Mouse (Mus musculus): ENCODE measurements around the gene Actr5. TPM values are rescaled to one million over a fixed set of nuclear protein-coding genes. Genes with fewer than 3 reads are reported as not detected.

Actr5 gene
- polyA plus RNA-seq, 1 experiment from 2014 or later: 14.1 TPM

DNA sequence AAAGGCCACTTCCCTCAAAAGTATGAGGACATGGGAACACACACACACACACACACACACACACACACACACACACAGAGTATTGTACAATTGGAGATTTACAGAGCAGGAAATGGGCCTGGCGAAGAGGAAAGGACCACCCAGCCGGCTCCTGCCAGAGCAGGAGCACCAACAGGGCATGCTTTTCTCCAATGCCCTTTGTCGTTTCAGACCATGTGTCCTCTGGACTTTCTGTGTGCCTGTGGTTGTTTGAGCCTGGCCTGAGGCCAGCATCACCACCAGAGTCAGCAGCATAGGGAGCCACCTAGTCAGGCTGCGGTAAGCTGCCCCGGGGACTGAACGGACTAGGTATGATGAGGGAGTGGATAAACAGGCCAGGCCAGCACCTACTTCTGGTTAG lies 34.1 kb downstream of the Actr5 start:
- Histone ChIP-seq H3K9me3 (replicated peaks) (no peaks in the 10 kb centered on the region), H3K27ac (replicated peaks) (no peak overlapping the region; the same call in 1 of the 2 replicates), H3K4me3 (no peak overlapping the region), H3K36me3 (no peaks in the 10 kb centered on the region), H3K27me3 (ENCODE audit: low read depth, poor library complexity, severe bottlenecking) (no peaks in the 10 kb centered on the region), H3K4me1 (0 out of 2 replicates have a peak, but pooled peaks cover 4% of the 10 kb centered on the region)
- DNase-seq (ENCODE audit: low spot score): no peak
- WGBS: 73% methylated on average over 6 of the region's 6 CpGs

DNA sequence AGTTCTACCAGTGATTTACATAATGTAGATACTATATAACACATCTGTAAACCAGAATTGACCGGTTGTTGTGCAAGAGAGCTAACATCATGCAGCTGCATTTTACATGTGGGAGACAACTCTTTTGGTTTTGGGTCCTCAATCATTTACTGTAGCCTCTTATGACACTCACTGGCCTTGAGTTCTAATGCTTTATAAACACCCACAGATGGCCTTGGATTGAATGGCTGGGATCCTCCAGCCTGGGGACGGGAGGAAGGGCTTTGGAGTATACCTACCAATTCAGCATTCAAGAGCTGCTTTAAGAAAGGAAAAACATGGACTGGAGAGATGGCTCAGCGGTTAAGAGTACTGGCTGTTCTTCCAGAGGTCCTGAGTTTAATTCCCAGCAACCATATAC lies 34.7 kb downstream of the Actr5 start:
- 76% methylated on average over 3 of the region's 3 CpGs for WGBS

GRCm38 (mm10) chr2:158665098-158665497 lies 40.4 kb downstream of the Actr5 start, which contains the start of gene Ppp1r16b:
TSS of gene Ppp1r16b (plus strand) at chr2:158665398.
- no peaks in the 10 kb centered on the region for H3K36me3 ChIP-seq
- H3K4me1 ChIP-seq: peaks cover 51% of the 10 kb centered on the region
- H3K9me3 ChIP-seq (replicated peaks): no peaks in the 10 kb centered on the region
- peaks cover 50% of the 10 kb centered on the region for H3K27me3 ChIP-seq (ENCODE audit: low read depth, poor library complexity, severe bottlenecking)
- DNase-seq (ENCODE audit: low spot score): no peak
- H3K27ac ChIP-seq (replicated peaks): peak within 1 kb of the TSS; percentile 80
- H3K4me3 ChIP-seq: no peak within 1 kb of the TSS
- 85% methylated on average over 4 of the region's 4 CpGs for WGBS

More for the DNA sequence above, 34.7 kb downstream of the Actr5 start:
- H3K4me3 ChIP-seq: no peak overlapping the region
- H3K27me3 ChIP-seq (ENCODE audit: low read depth, poor library complexity, severe bottlenecking): no peaks in the 10 kb centered on the region
- no peak for DNase-seq (ENCODE audit: low spot score)
- 0 out of 2 replicates have a peak, but pooled peaks cover 4% of the 10 kb centered on the region for H3K4me1 ChIP-seq
- H3K27ac ChIP-seq (replicated peaks): no peak overlapping the region; the same call in 1 of the 2 replicates
- H3K36me3 ChIP-seq: no peaks in the 10 kb centered on the region
- H3K9me3 ChIP-seq (replicated peaks): no peaks in the 10 kb centered on the region

- Histone ChIP-seq H3K36me3 (no peaks in the 10 kb centered on the region), H3K27me3 (ENCODE audit: low read depth, poor library complexity, severe bottlenecking) (peaks cover 61% of the 10 kb centered on the region), H3K4me3 (peak overlapping the region; percentile 74; the same call in 1 of the 2 replicates), H3K27ac (replicated peaks) (peak overlapping the region; percentile 80), H3K9me3 (replicated peaks) (no peaks in the 10 kb centered on the region), H3K4me1 (peaks cover 62% of the 10 kb centered on the region)
- WGBS: 24% methylated on average over 13 of the region's 13 CpGs
- DNase-seq (ENCODE audit: low spot score): peak; percentile 33
Measured at GRCm38 (mm10) chr2:158666071-158666800, 41.5 kb downstream of the Actr5 start.

DNA sequence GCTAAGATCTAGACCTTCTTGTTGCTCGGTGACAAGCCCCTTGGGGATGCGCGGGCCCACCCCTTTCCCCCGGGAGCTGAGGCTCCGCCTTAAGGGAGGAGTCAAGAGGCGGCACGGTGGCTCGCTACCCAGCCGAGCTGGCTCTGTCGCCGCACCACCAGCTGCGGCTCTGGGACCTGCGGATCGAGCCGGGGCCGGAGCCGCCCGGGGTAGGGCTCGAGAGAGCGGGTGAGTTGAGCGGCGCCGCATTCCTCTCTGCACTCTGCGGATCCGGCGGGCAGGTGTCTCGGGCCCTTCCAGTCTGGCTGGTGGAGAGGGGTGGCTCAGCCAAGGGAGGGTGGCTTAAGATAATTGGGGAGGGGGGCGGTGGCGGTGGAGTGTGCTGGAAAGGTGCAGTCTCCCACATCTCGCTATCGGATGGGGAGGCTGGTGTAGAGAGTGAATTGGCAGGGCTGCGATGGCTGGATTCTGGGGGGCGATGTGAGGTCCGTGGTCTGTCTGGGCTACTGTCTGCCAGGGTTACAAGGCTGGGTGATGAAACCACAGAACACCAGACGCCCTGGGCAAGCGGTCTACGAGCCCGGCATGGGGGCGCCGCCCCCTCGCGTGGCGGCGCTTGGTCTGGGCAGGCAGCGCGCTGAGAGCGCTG lies 42.5 kb downstream of the Actr5 start:
- peak; percentile 80 for DNase-seq (ENCODE audit: low spot score)
- WGBS: under 1% methylated on average over 46 of the region's 47 CpGs
- Histone ChIP-seq H3K4me1 (peaks cover 62% of the 10 kb centered on the region), H3K9me3 (replicated peaks) (no peaks in the 10 kb centered on the region), H3K27me3 (ENCODE audit: low read depth, poor library complexity, severe bottlenecking) (peaks cover 65% of the 10 kb centered on the region), H3K27ac (replicated peaks) (peak overlapping the region; percentile 80), H3K36me3 (no peaks in the 10 kb centered on the region), H3K4me3 (peak overlapping the region; percentile 74)

GRCm38 (mm10) chr2:158667671-158668432 lies 43.2 kb downstream of the Actr5 start:
- H3K27ac ChIP-seq (replicated peaks): peak overlapping the region; percentile 80
- peak; percentile 70 for DNase-seq (ENCODE audit: low spot score)
- WGBS: under 1% methylated on average over 54 of the region's 54 CpGs
- no peaks in the 10 kb centered on the region for H3K36me3 ChIP-seq
- peaks cover 65% of the 10 kb centered on the region for H3K4me1 ChIP-seq
- H3K9me3 ChIP-seq (replicated peaks): no peaks in the 10 kb centered on the region
- H3K4me3 ChIP-seq: peak overlapping the region; percentile 74
- H3K27me3 ChIP-seq (ENCODE audit: low read depth, poor library complexity, severe bottlenecking): peaks cover 65% of the 10 kb centered on the region

- peak overlapping the region; percentile 80 for H3K27ac ChIP-seq (replicated peaks)
Measured at GRCm38 (mm10) chr2:158668433-158669010, 43.8 kb downstream of the Actr5 start.

DNA sequence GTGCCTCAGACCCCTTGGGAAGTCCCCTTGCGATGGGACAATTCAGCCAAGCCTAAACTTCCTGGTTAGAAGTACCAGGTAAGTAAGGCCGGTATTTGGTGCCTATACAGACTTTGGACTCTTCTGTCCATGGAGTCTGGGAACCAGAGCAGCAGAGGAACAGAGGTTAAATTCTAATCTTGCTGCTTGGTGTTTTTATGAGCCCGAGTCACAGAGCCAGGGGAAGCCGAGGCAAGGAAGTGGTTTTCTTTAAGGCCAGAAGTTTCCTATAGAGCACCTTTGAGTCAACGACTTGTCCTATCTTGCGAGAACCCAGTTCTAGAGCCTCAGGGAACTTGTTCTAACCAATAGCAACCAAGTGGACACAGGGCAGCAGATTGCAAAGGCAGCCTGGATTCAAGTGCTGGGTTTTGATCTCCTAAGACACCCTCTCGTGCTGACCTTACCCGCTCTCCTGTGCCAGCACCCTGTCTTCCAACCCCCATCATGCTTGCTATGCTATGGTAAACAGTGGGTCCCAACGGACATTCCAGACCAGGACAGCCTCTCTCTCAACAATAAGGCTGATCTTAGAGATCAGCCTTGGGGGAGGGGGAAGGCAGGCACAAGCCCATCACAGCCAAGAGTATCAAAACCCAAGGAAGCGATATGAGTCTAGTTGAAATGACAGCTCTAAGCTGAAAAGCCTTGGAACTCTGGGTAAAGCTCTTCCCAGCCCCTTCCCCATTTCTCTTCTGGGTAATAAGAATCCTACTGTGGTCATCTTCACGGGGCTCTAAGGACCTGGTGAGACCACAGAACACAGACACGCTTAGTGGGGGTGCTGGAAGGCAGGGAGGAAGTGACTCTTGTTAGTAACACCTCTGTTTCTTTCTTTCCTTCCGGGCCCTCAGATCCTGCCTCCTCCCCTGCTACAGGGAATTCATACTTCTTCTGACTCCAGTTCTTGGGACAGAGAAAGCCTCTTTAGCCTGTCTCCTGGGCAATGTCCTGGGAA lies 44.8 kb downstream of the Actr5 start:
- peaks cover 77% of the 10 kb centered on the region for H3K4me1 ChIP-seq
- no peak for DNase-seq (ENCODE audit: low spot score)
- no peaks in the 10 kb centered on the region for H3K36me3 ChIP-seq
- peaks cover 65% of the 10 kb centered on the region for H3K27me3 ChIP-seq (ENCODE audit: low read depth, poor library complexity, severe bottlenecking)
- 59% methylated on average over 13 of the region's 13 CpGs for WGBS
- peak overlapping the region; percentile 28 for H3K27ac ChIP-seq (replicated peaks)
- H3K4me3 ChIP-seq: no peak overlapping the region
- no peaks in the 10 kb centered on the region for H3K9me3 ChIP-seq (replicated peaks)

More at GRCm38 (mm10) chr2:158668433-158669010, 43.8 kb downstream of the Actr5 start:
- no peak for DNase-seq (ENCODE audit: low spot score)
- peaks cover 72% of the 10 kb centered on the region for H3K4me1 ChIP-seq
- no peaks in the 10 kb centered on the region for H3K36me3 ChIP-seq
- H3K9me3 ChIP-seq (replicated peaks): no peaks in the 10 kb centered on the region
- peak overlapping the region; percentile 74 for H3K4me3 ChIP-seq
- H3K27me3 ChIP-seq (ENCODE audit: low read depth, poor library complexity, severe bottlenecking): peaks cover 65% of the 10 kb centered on the region
- WGBS: 8% methylated on average over 23 of the region's 23 CpGs

- Histone ChIP-seq H3K9me3 (replicated peaks) (no peaks in the 10 kb centered on the region), H3K4me3 (0 out of 2 replicates have a peak overlapping the region, but pooled peaks have one; percentile 5), H3K4me1 (peaks cover 72% of the 10 kb centered on the region), H3K36me3 (no peaks in the 10 kb centered on the region), H3K27ac (replicated peaks) (0 out of 2 replicates have a peak overlapping the region, but pooled peaks have one; percentile 34), H3K27me3 (ENCODE audit: low read depth, poor library complexity, severe bottlenecking) (peaks cover 60% of the 10 kb centered on the region)
- DNase-seq (ENCODE audit: low spot score): peak; percentile 40
- WGBS: 13% methylated on average over 10 of the region's 10 CpGs
Measured at GRCm38 (mm10) chr2:158670571-158670970, 45.9 kb downstream of the Actr5 start.

DNA sequence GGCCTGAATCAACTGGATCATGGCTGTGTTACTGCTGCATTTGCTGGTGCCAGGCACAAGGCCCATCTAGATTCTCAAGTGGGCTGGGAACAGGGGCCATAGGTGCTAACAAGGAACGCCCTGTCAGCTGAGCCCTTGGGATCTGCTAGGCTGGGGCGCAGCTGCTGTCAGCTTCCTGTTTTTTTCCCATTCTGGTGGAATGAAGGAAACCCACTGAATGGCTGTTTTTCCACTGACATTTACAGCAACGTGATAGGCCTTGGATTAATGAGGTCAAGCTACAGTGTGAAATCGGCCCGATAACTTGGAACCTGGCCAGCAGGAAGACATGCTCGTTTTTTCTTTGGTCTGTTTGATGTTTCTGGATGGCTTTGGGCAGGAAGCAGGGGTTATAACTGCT lies 48.1 kb downstream of the Actr5 start:
- H3K27me3 ChIP-seq (ENCODE audit: low read depth, poor library complexity, severe bottlenecking): peaks cover 37% of the 10 kb centered on the region
- H3K4me3 ChIP-seq: no peak overlapping the region
- WGBS: 68% methylated on average over 6 of the region's 6 CpGs
- H3K4me1 ChIP-seq: peaks cover 56% of the 10 kb centered on the region
- H3K27ac ChIP-seq (replicated peaks): no peak overlapping the region
- DNase-seq (ENCODE audit: low spot score): no peak
- no peaks in the 10 kb centered on the region for H3K36me3 ChIP-seq
- no peaks in the 10 kb centered on the region for H3K9me3 ChIP-seq (replicated peaks)

- H3K4me1 ChIP-seq: peaks cover 55% of the 10 kb centered on the region
- DNase-seq (ENCODE audit: low spot score): no peak
- WGBS: 71% methylated on average over 4 of the region's 4 CpGs
- H3K27ac ChIP-seq (replicated peaks): no peak overlapping the region
- no peak overlapping the region for H3K4me3 ChIP-seq
- no peaks in the 10 kb centered on the region for H3K36me3 ChIP-seq
- H3K9me3 ChIP-seq (replicated peaks): no peaks in the 10 kb centered on the region
- H3K27me3 ChIP-seq (ENCODE audit: low read depth, poor library complexity, severe bottlenecking): peaks cover 30% of the 10 kb centered on the region
Measured at GRCm38 (mm10) chr2:158673493-158673892, 48.8 kb downstream of the Actr5 start.

Measured in midbrain, embryonic 10.5 days (tissue).